Mouse (Mus musculus) forebrain, embryonic 11.5 days (tissue): ENCODE results near the gene Myo10. TPM values are rescaled to one million over a fixed set of nuclear protein-coding genes. Genes with fewer than 3 reads are reported as not detected.
A peak's percentile ranks its signal among the peaks of the same experiment; 100 is the strongest.

Experiments
- ATAC-seq: fragments of 200-750 bp; cut with Nextera tagmentation; replicated peaks from 2 replicates; pipeline ENCODE4 v1.8.0; 2017; ENCODE audit warnings: moderate TSS enrichment; ENCODE audit not compliant: low FRiP score
- DNase-seq: peaks from one replicate; pipeline ENCODE4 v3.0.0-alpha.2; 2017; ENCODE audit warnings: low spot score
- H3K27ac ChIP-seq: fragments of 300-500 bp; sonication (generic); 2 replicates; pipeline ENCODE4 v1.5.1; 2014; ENCODE audit warnings: low read depth, low read length
- H3K27me3 ChIP-seq: fragments of 300-500 bp; sonication (generic); 2 replicates; pipeline ENCODE4 v1.6.1; 2014; ENCODE audit warnings: mild to moderate bottlenecking, low read length, mixed read lengths; ENCODE audit not compliant: control insufficient read depth, insufficient read depth
- H3K36me3 ChIP-seq: fragments of 300-500 bp; sonication (generic); 2 replicates; pipeline ENCODE4 v1.6.1; 2014; ENCODE audit warnings: mild to moderate bottlenecking, low read length, moderate library complexity, mixed read lengths; ENCODE audit not compliant: control insufficient read depth, insufficient read depth
- H3K4me1 ChIP-seq: fragments of 300-500 bp; sonication (generic); replicated peaks from 2 replicates; pipeline ENCODE4 v1.6.1; 2014; ENCODE audit warnings: low read length, mixed read lengths; ENCODE audit not compliant: control insufficient read depth, insufficient read depth
- H3K4me2 ChIP-seq: fragments of 300-500 bp; sonication (generic); 2 replicates; pipeline ENCODE4 v1.6.1; 2014; ENCODE audit warnings: low read depth, mild to moderate bottlenecking, low read length, moderate library complexity, mixed read lengths; ENCODE audit not compliant: severe bottlenecking
- H3K4me3 ChIP-seq: fragments of 300-500 bp; sonication (generic); 2 replicates; pipeline ENCODE4 v1.5.1; 2014; ENCODE audit warnings: low read depth, low read length
- H3K9ac ChIP-seq: fragments of 300-500 bp; sonication (generic); 2 replicates; pipeline ENCODE4 v1.6.1; 2014; ENCODE audit warnings: low read length
- H3K9me3 ChIP-seq: fragments of 300-500 bp; sonication (generic); 2 replicates; pipeline ENCODE4 v1.6.1; 2016; ENCODE audit warnings: low read length, mixed read lengths; ENCODE audit not compliant: control insufficient read depth
- WGBS: fragments of 180-500 bp; shearing (Covaris S2); extraction: QIAGEN DNeasy Blood & Tissue Kit; methylation state at CpG from one replicate; pipeline ENCODE4 v1.1.7; 2014; 5-methylcytosine and 5-hydroxymethylcytosine counted together
- polyA plus RNA-seq: library from polyadenylated mRNA; unstranded; fragments of >200 nt; fragmentation: Nextera tagmentation; extraction: Ambion mirVana; gene quantifications from 2 replicates; pipeline ENCODE4 v1.2.1, GENCODE M21; 2014

The Myo10 gene
- polyA plus RNA-seq, 1 experiment from 2014 or later: 72.6 TPM

DNA sequence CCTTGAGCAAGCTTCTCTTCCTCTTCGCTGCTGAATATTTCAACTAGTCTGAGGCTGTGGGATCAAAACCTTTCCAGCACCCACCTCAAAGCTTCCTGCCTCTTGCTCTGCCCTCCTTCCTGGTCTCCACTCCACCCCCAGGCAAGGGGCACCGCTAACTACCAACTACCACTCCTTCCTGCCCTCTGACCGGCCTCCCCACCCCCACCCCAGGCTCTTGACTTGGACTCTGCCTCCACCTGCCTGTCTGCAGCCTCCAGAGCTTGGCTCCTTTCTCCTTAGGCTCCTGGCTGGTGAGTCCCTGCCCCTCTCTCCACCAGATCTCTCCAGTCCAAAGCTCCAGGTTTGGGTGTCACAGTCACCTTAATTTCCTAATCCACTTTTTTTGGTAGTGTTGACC, 133.7 kb downstream of the Myo10 start:
- 35% methylated on average over 3 of the region's 3 CpGs for WGBS
- peak overlapping the region; percentile 61 for H3K4me2 ChIP-seq
- H3K9me3 ChIP-seq: no peaks in the 10 kb centered on the region
- no peak for ATAC-seq
- no peaks in the 10 kb centered on the region for H3K36me3 ChIP-seq
- no peak for DNase-seq
- H3K4me3 ChIP-seq: peak overlapping the region; percentile 38
- H3K4me1 ChIP-seq: peaks cover 38% of the 10 kb centered on the region
- no peaks in the 10 kb centered on the region for H3K27me3 ChIP-seq
- peak overlapping the region; percentile 97 for H3K27ac ChIP-seq
- H3K9ac ChIP-seq: peak overlapping the region; percentile 78

GRCm38 (mm10) chr15:25758037-25758436, 135.7 kb downstream of the Myo10 start:
- Histone ChIP-seq H3K4me3 (peak overlapping the region; percentile 20), H3K27ac (peak overlapping the region; percentile 91), H3K4me1 (peaks cover 47% of the 10 kb centered on the region), H3K9ac (peak overlapping the region; percentile 59), H3K9me3 (no peaks in the 10 kb centered on the region), H3K36me3 (no peaks in the 10 kb centered on the region), H3K4me2 (peak overlapping the region; percentile 42), H3K27me3 (no peaks in the 10 kb centered on the region)
- no peak for DNase-seq
- WGBS: 32% methylated on average over 10 of the region's 10 CpGs
- no peak for ATAC-seq

- Histone ChIP-seq H3K4me2 (peak overlapping the region; percentile 42), H3K27me3 (no peaks in the 10 kb centered on the region), H3K4me1 (peaks cover 52% of the 10 kb centered on the region), H3K36me3 (no peaks in the 10 kb centered on the region), H3K27ac (peak overlapping the region; percentile 91), H3K9ac (peak overlapping the region; percentile 59), H3K4me3 (peak overlapping the region; percentile 20), H3K9me3 (no peaks in the 10 kb centered on the region)
- WGBS: 31% methylated on average over 15 of the region's 15 CpGs
- no peak for ATAC-seq
- no peak for DNase-seq
Observed at GRCm38 (mm10) chr15:25758500-25759086, 136.3 kb downstream of the Myo10 start.

- Histone ChIP-seq H3K36me3 (no peaks in the 10 kb centered on the region), H3K9me3 (no peaks in the 10 kb centered on the region), H3K27me3 (no peaks in the 10 kb centered on the region), H3K9ac (peak overlapping the region; percentile 59), H3K4me2 (peak overlapping the region; percentile 42; the same call in 1 of the 2 replicates), H3K4me1 (peaks cover 66% of the 10 kb centered on the region), H3K4me3 (peak overlapping the region; percentile 10; the same call in 1 of the 2 replicates), H3K27ac (peak overlapping the region; percentile 91)
- WGBS: 50% methylated on average over 5 of the region's 5 CpGs
- no peak for ATAC-seq
- DNase-seq: no peak
Observed at GRCm38 (mm10) chr15:25760304-25760703, 138.0 kb downstream of the Myo10 start.

- Histone ChIP-seq H3K36me3 (no peaks in the 10 kb centered on the region), H3K9me3 (no peaks in the 10 kb centered on the region), H3K27ac (peak overlapping the region; percentile 91), H3K4me3 (no peak overlapping the region), H3K27me3 (no peaks in the 10 kb centered on the region), H3K4me1 (peaks cover 63% of the 10 kb centered on the region), H3K4me2 (peak overlapping the region; percentile 43; the same call in 1 of the 2 replicates), H3K9ac (no peak overlapping the region)
- WGBS: 37% methylated on average over 2 of the region's 2 CpGs
- DNase-seq (no peak), ATAC-seq (no peak)
Observed at GRCm38 (mm10) chr15:25761049-25761448, 138.7 kb downstream of the Myo10 start.

GRCm38 (mm10) chr15:25761800-25762211, 139.5 kb downstream of the Myo10 start:
- peak overlapping the region; percentile 43; the same call in 1 of the 2 replicates for H3K4me2 ChIP-seq
- WGBS: 4% methylated on average over 8 of the region's 8 CpGs
- no peak overlapping the region for H3K4me3 ChIP-seq
- no peaks in the 10 kb centered on the region for H3K9me3 ChIP-seq
- peaks cover 62% of the 10 kb centered on the region for H3K4me1 ChIP-seq
- no peaks in the 10 kb centered on the region for H3K27me3 ChIP-seq
- peak; percentile 87 for ATAC-seq
- H3K36me3 ChIP-seq: no peaks in the 10 kb centered on the region
- no peak for DNase-seq
- peak overlapping the region; percentile 51; the same call in 1 of the 2 replicates for H3K9ac ChIP-seq
- peak overlapping the region; percentile 91 for H3K27ac ChIP-seq

GRCm38 (mm10) chr15:25762306-25762705, 140.0 kb downstream of the Myo10 start:
- Histone ChIP-seq H3K36me3 (no peaks in the 10 kb centered on the region), H3K4me3 (peak overlapping the region; percentile 7; the same call in 1 of the 2 replicates), H3K27ac (peak overlapping the region; percentile 91), H3K4me2 (peak overlapping the region; percentile 43), H3K9ac (peak overlapping the region; percentile 51), H3K4me1 (peaks cover 62% of the 10 kb centered on the region), H3K9me3 (no peaks in the 10 kb centered on the region), H3K27me3 (no peaks in the 10 kb centered on the region)
- DNase-seq (peak; percentile 80), ATAC-seq (peak; percentile 70)
- 4% methylated on average over 8 of the region's 8 CpGs for whole genome bisulfite sequencing

GRCm38 (mm10) chr15:25763106-25763505, 140.8 kb downstream of the Myo10 start:
- Histone ChIP-seq H3K27ac (peak overlapping the region; percentile 91), H3K4me1 (peaks cover 59% of the 10 kb centered on the region), H3K27me3 (no peaks in the 10 kb centered on the region), H3K4me2 (peak overlapping the region; percentile 43; the same call in 1 of the 2 replicates), H3K9me3 (no peaks in the 10 kb centered on the region), H3K9ac (peak overlapping the region; percentile 51), H3K4me3 (peak overlapping the region; percentile 7; the same call in 1 of the 2 replicates), H3K36me3 (no peaks in the 10 kb centered on the region)
- WGBS: 28% methylated on average over 7 of the region's 7 CpGs
- ATAC-seq (no peak), DNase-seq (no peak)
